Mouse (Mus musculus): ENCODE data around the gene Kidins220.

GRCm38 (mm10) chr12:25005350-25005749 lies 30.6 kb downstream of the Kidins220 start:
- TF ChIP-seq CTCF (IDR thresholded peaks at IDR 0.05; ENCODE audit: borderline replicate concordance, insufficient read depth, low read depth, low read length) (no peak), POLR2A (IDR thresholded peaks at IDR 0.05; ENCODE audit: borderline replicate concordance, insufficient read depth, low read length) (no peak)
